Mouse (Mus musculus) thymus, postnatal 10 days (tissue): ENCODE measurements around the gene Rap1gds1.
A peak's percentile ranks its signal among the peaks of the same experiment; 100 is the strongest.

ENCODE experiments used
- DNase-seq, 2 experiments: peaks; one replicate each; pipeline ENCODE4 v3.0.0; 2021; ENCODE audit warnings: low spot score in 2 of 2

The Rap1gds1 gene

GRCm38 (mm10) chr3:139048701-139049622 is 26.0 kb downstream of the Rap1gds1 start:
- no peak for DNase-seq

DNA sequence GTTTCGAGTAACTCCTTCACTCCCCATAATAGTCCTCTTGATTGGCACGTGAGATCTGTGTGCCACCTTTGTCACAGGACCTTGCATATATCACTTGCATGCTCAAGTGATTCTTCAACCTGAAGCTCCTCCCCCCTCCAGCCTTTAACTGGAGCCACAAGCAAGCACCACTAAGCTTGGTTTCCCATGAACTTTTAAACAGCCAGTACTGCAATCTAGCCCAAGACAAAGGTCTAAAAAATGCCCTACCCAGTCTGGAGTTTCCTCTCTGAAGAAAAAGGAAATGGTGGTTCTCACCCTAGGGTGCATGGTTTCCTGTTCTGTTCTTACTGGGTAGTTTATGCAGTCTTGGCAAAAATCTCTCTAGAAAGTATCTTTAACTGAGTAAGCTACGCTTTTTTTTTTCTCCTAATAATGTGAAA is 32.6 kb downstream of the Rap1gds1 start:
- DNase-seq, result peak; percentile 6 to 21

DNA sequence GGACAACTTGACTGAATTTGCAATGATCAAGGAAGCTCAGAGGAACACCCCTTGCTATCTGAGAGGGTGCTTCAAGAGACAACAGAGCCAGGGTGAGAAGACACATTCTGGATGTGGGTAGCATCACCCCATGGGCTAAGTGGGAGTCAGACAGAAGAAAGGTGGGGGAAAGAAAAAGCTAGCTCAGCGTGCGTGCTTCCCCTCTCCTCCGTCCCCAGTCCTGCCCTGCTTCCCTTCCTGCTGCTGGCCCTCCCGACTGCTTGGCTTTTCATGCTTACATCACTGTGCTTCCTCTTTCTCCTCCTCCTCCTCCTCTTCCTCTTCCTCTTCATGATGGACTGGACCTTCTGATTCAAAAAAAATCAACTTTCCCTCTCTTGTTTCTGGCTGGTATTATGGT is 33.1 kb downstream of the Rap1gds1 start:
- no peak for DNase-seq

DNA sequence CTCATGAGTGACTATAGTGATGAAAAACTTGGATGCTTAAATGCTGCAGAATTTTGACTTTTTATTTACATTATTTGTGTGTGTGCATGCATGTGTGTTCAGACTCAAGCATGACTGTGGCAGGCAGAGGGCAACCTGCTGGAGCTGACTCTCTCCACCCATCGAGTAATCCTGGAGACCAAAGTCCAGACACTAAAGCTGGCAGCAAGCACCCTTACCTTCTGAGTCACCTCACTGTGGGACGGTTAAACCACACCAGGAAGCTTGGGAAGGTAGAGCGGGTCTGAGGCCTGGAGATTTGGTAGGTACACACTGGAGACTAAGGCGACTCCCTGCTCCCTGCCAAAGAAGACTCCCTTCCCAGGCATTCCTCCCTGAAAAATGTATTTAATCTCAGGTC is 38.0 kb downstream of the Rap1gds1 start:
- no peak for DNase-seq

GRCm38 (mm10) chr3:139033179-139033578 is 41.8 kb downstream of the Rap1gds1 start:
- no peak for DNase-seq

- DNase-seq, result no peak
Measured at GRCm38 (mm10) chr3:139030644-139031227, 44.3 kb downstream of the Rap1gds1 start.

- DNase-seq, result no peak
Measured at GRCm38 (mm10) chr3:139025077-139025476, 49.9 kb downstream of the Rap1gds1 start.

- no peak for DNase-seq
Measured at GRCm38 (mm10) chr3:139023585-139023984, 51.4 kb downstream of the Rap1gds1 start.

DNA sequence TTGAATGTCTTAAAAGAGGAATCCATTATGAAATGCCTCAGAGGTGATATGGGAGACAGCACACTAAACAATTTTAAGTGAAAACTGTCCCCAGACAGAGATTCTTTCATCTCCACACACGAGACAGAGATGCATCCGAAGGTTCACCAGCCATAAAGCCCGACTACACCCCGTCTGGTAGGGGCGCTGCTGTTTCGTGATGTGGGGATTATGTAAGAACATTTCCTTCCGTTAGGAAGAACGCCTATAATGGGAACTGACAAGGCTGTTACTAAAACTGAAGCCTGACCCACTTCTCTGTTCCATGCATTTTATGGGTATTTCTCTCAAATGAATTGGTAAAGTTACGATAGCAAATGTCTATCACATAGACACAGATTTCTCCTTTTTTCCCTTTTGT is 62.6 kb downstream of the Rap1gds1 start:
- DNase-seq, result no peak

- DNase-seq, result peak in 1 of 2 experiments; percentile 25
Measured at GRCm38 (mm10) chr3:139005669-139006068, 69.3 kb downstream of the Rap1gds1 start.

DNA sequence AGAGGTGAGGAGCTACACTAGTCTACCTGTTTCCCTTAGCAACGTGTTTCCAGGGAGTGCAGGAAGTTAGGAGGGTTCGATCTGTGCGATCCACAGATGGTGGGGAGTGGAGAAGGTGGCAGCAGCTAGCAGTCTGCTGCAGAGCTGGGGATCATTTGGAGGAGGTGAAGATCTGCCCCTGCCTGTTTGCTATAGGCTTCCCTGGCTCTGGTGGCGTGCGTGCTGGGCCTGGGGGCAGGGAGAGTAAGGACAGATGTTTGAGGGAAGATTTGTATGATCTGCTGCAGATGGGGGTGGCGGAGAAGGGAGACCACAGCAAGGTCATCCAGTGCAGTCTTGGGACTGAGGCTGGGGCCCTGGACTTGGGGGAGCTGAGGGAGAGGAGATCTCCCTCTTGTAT is 72.2 kb downstream of the Rap1gds1 start:
- no peak for DNase-seq

DNA sequence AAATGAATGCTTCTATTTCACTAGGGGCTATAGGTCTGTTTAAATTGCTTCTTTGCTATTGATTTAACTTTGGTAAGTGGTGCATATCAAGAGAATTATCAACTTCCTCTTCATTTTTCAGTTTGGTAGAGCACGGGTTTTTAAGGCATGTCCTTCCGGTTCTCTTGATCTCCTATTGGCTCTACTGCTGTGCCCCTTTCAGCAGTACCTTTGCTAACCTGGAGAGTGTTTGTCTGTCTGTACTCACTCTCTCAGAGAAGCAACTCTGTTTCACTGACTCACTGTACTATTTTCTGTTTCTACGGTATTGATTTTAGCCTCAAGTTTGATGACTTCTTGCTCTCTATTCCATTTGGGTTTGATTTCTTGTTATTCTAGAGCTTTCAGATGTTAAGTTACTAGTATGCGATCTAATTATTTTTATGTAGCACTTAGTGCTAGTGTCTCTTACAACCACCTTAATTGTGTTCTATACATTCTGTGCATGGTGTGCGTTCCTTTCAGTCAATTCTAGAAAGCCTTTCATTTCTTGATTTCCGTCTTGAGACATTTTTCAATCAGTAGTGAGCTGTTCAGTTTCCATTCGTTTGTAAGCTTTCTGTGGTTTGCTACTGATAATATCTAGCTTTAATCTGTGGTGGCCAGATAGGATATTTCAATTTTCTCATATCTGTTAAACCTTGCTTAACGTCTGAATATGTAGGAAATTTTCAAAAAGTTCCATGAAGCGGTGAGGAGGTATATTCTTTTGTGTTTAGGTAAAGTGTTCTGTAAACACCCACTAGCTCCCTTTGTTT is 74.7 kb downstream of the Rap1gds1 start:
- no peak for DNase-seq

DNA sequence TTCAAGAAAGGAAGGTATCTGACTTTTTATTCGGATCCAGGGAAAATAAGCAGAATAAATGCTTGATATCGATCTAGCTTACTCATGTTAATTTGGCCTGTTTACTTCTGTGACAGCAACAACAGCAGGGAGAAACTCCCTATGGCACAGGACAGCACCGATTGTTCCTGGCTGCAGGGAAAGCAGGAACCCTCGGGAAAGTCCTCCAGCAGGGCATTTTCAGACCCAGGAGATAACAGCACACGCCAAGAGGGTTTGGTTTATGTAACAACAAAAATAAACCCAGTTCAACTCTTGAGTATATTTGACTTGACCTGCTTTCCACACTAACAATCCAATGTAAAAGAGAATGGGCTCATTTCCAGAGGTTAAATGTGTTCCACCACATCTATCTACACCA is 81.5 kb downstream of the Rap1gds1 start:
- DNase-seq, result no peak

DNA sequence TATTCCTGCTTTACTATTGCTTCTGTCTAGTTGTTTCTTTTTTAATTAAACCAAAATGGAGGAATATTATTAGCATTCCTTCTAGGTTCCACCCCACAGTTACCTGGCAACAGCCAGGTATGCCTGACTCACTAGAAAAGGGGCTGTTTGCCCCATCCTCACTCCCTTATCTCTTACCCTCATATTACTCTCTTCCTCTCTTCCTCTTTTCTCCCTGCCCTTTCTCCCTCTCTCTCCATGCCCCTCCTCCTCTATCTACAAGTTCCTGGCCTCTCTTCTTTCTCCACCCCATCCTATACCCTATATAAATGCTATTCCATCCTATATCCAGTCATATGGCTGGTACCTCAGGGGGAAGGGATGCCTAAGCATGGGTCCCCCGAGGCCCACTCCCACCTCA is 83.6 kb downstream of the Rap1gds1 start:
- no peak for DNase-seq

GRCm38 (mm10) chr3:138989141-138989540 is 85.9 kb downstream of the Rap1gds1 start:
- no peak for DNase-seq

DNA sequence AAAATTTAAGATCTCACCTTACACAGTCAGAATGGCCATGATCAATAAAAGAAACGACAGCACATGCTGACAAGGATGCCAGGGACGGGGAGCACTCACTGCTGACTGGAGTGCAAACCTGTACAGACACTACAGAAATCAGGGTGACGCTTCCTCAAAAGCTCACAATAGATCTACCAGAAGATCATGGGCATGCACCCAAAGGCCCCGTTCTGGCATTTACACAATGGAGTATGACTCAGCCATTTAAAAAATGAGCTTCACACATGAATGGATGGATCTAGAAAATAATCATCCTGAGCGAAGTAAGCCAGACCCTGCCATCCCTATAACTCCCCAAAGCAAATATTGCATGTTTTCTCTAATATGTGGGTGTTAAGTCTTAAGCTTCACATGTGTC is 87.0 kb downstream of the Rap1gds1 start:
- no peak for DNase-seq

DNA sequence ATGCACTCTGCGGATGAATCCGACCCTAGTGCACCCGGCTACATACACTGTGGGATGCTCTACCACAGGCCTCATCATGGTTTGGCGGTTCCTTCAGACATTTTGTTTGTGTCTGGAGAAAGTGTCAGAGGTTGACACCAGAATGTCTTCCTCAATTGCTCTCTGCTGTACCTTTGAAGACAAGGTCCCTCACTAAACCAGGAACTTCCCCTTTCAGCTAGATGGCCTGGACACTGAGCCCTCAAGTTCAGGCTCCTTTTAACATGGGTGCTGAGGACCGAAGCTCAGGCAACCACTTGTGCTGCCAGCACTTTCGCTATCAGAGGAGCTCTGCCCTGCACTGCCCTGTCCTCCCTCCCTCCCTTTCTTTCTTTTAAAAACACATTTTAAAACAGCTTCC is 92.8 kb downstream of the Rap1gds1 start:
- no peak for DNase-seq

GRCm38 (mm10) chr3:138977413-138977812 is 97.6 kb downstream of the Rap1gds1 start:
- DNase-seq, result no peak

DNA sequence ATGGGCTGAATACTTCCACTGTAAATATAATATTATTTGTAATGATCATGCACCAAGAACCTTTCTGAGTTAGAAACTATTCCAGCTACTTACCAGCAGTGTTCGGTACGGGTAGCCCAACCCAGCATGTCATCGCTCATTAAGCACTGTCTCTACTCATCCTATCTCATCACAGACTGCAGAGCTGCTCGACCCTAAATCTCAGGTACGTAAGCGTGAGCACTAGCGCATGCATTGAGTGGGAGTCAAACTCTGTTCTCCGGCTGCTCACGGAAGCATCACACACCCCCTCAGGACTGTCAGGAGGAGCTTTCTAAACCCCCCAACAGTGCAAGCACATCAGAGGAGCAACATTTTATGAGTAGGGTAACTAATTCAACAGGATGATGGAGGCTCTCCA is 107.4 kb downstream of the Rap1gds1 start:
- DNase-seq, result no peak

- DNase-seq, result no peak
Measured at GRCm38 (mm10) chr3:138958527-138958926, 116.5 kb downstream of the Rap1gds1 start.

DNA sequence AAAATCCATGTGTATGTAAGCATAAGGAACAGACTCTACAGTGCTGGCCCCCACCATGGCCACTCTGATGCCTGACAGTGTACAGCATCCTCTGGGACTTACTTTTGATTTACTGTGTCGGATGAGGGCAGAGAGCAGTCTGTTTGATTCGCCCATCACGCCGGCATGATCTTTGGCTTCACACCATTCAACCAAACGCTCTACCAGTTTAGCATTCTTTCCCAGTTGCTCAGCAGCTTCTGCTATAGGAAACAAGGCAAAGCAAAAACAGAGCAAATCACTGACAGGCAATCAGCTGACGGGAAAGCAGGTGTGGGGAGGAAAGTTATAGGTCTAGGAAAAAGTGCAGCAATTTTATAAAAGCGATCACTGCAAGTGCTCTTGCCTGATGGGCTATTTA is 119.8 kb downstream of the Rap1gds1 start:
- no peak for DNase-seq

- no peak for DNase-seq
Measured at GRCm38 (mm10) chr3:138949081-138949480, 125.9 kb downstream of the Rap1gds1 start.
